Mouse (Mus musculus): ENCODE results near the gene Chrna9. TPM values are rescaled to one million over a fixed set of nuclear protein-coding genes. Genes with fewer than 3 reads are reported as not detected.
"Not testable (repeated sequence)": the region's sequence is repeated elsewhere in the genome, so short reads cannot be mapped to it uniquely, and the experiment has no call there.

The Chrna9 gene
- polyA plus RNA-seq, 1 experiment from 2014 or later = not detected

GRCm38 (mm10) chr5:65967091-65967490 lies 32.4 kb downstream of the Chrna9 start:
- no peak overlapping the region for H3K27ac ChIP-seq (replicated peaks)
- 77% methylated on average over 12 of the region's 12 CpGs for WGBS
- no peaks in the 10 kb centered on the region for H3K4me1 ChIP-seq
- ATAC-seq (replicated peaks) = no peak
- H3K9ac ChIP-seq (replicated peaks) = no peak overlapping the region
- H3K9me3 ChIP-seq = no peaks in the 10 kb centered on the region
- no peak overlapping the region for H3K4me3 ChIP-seq
- no peaks in the 10 kb centered on the region for H3K27me3 ChIP-seq
- H3K36me3 ChIP-seq = no peaks in the 10 kb centered on the region
- no peak overlapping the region for H3K4me2 ChIP-seq (replicated peaks)

- no peak for ATAC-seq (replicated peaks)
- Histone ChIP-seq H3K4me2 (replicated peaks) (no peak overlapping the region), H3K4me3 (no peak overlapping the region), H3K27ac (replicated peaks) (no peak overlapping the region), H3K9ac (replicated peaks) (no peak overlapping the region), H3K9me3 (no peaks in the 10 kb centered on the region), H3K4me1 (no peaks in the 10 kb centered on the region), H3K27me3 (no peaks in the 10 kb centered on the region), H3K36me3 (no peaks in the 10 kb centered on the region)
- 88% methylated on average over 3 of the region's 3 CpGs for WGBS
Observed at GRCm38 (mm10) chr5:65968004-65968403, 33.3 kb downstream of the Chrna9 start.

GRCm38 (mm10) chr5:65973189-65973588 lies 38.5 kb downstream of the Chrna9 start:
- H3K27me3 ChIP-seq = no peaks in the 10 kb centered on the region
- no peaks in the 10 kb centered on the region for H3K4me1 ChIP-seq
- no peak overlapping the region for H3K9ac ChIP-seq (replicated peaks)
- ATAC-seq (replicated peaks) = no peak
- H3K4me2 ChIP-seq (replicated peaks) = no peak overlapping the region
- H3K4me3 ChIP-seq = no peak overlapping the region
- no peak overlapping the region for H3K27ac ChIP-seq (replicated peaks)
- WGBS = 84% methylated on average over 2 of the region's 2 CpGs
- H3K9me3 ChIP-seq = no peaks in the 10 kb centered on the region
- H3K36me3 ChIP-seq = no peaks in the 10 kb centered on the region

- no peak for ATAC-seq (replicated peaks)
- no peaks in the 10 kb centered on the region for H3K9me3 ChIP-seq
- no peak overlapping the region for H3K27ac ChIP-seq (replicated peaks)
- no peaks in the 10 kb centered on the region for H3K36me3 ChIP-seq
- no peak overlapping the region for H3K4me2 ChIP-seq (replicated peaks)
- no peak overlapping the region for H3K4me3 ChIP-seq
- 93% methylated on average over 13 of the region's 13 CpGs for WGBS
- H3K27me3 ChIP-seq = no peaks in the 10 kb centered on the region
- no peak overlapping the region for H3K9ac ChIP-seq (replicated peaks)
- no peaks in the 10 kb centered on the region for H3K4me1 ChIP-seq
Observed at GRCm38 (mm10) chr5:65975731-65976130, 41.0 kb downstream of the Chrna9 start.

GRCm38 (mm10) chr5:65986426-65986825 lies 51.7 kb downstream of the Chrna9 start:
- H3K9me3 ChIP-seq = no peaks in the 10 kb centered on the region
- 88% methylated on average over 5 of the region's 5 CpGs for WGBS
- no peak overlapping the region for H3K4me2 ChIP-seq (replicated peaks)
- H3K4me3 ChIP-seq = no peak overlapping the region
- no peaks in the 10 kb centered on the region for H3K27me3 ChIP-seq
- H3K36me3 ChIP-seq = no peaks in the 10 kb centered on the region
- H3K9ac ChIP-seq (replicated peaks) = no peak overlapping the region
- H3K4me1 ChIP-seq = no peaks in the 10 kb centered on the region
- H3K27ac ChIP-seq (replicated peaks) = no peak overlapping the region
- ATAC-seq (replicated peaks) = no peak

GRCm38 (mm10) chr5:65987004-65987403 lies 52.3 kb downstream of the Chrna9 start:
- not testable (repeated sequence) for H3K9me3 ChIP-seq; H3K27ac ChIP-seq (replicated peaks); H3K27me3 ChIP-seq; ATAC-seq (replicated peaks); H3K4me3 ChIP-seq; H3K36me3 ChIP-seq; H3K4me1 ChIP-seq; H3K4me2 ChIP-seq (replicated peaks); H3K9ac ChIP-seq (replicated peaks)
- 79% methylated on average over 3 of the region's 3 CpGs for WGBS

- Histone ChIP-seq H3K9me3 (no peaks in the 10 kb centered on the region), H3K27ac (replicated peaks) (no peak overlapping the region), H3K9ac (replicated peaks) (no peak overlapping the region), H3K36me3 (no peaks in the 10 kb centered on the region), H3K4me1 (no peaks in the 10 kb centered on the region), H3K4me2 (replicated peaks) (no peak overlapping the region), H3K27me3 (no peaks in the 10 kb centered on the region), H3K4me3 (no peak overlapping the region)
- 93% methylated on average over 2 of the region's 2 CpGs for WGBS
- no peak for ATAC-seq (replicated peaks)
Observed at GRCm38 (mm10) chr5:65991191-65991590, 56.5 kb downstream of the Chrna9 start.

- no peaks in the 10 kb centered on the region for H3K9me3 ChIP-seq
- H3K27ac ChIP-seq (replicated peaks) = no peak overlapping the region
- H3K4me1 ChIP-seq = no peaks in the 10 kb centered on the region
- H3K4me2 ChIP-seq (replicated peaks) = no peak overlapping the region
- no peak overlapping the region for H3K9ac ChIP-seq (replicated peaks)
- H3K36me3 ChIP-seq = no peaks in the 10 kb centered on the region
- no peak overlapping the region for H3K4me3 ChIP-seq
- 84% methylated on average over 6 of the region's 6 CpGs for WGBS
- H3K27me3 ChIP-seq = no peaks in the 10 kb centered on the region
- ATAC-seq (replicated peaks) = no peak
Observed at GRCm38 (mm10) chr5:65994643-65995042, 59.9 kb downstream of the Chrna9 start.

GRCm38 (mm10) chr5:65997813-65998212 lies 63.1 kb downstream of the Chrna9 start:
- no peak for ATAC-seq (replicated peaks)
- no peak overlapping the region for H3K4me2 ChIP-seq (replicated peaks)
- H3K9me3 ChIP-seq = no peaks in the 10 kb centered on the region
- H3K4me1 ChIP-seq = no peaks in the 10 kb centered on the region
- H3K4me3 ChIP-seq = no peak overlapping the region
- no peak overlapping the region for H3K27ac ChIP-seq (replicated peaks)
- H3K9ac ChIP-seq (replicated peaks) = no peak overlapping the region
- no peaks in the 10 kb centered on the region for H3K27me3 ChIP-seq
- H3K36me3 ChIP-seq = no peaks in the 10 kb centered on the region

- WGBS = 87% methylated on average over 7 of the region's 7 CpGs
- Histone ChIP-seq H3K27ac (replicated peaks) (no peak overlapping the region), H3K9ac (replicated peaks) (no peak overlapping the region)
Observed at GRCm38 (mm10) chr5:65999106-65999505, 64.4 kb downstream of the Chrna9 start.

GRCm38 (mm10) chr5:66000074-66000473 lies 65.4 kb downstream of the Chrna9 start:
- H3K9ac ChIP-seq (replicated peaks) = no peak overlapping the region
- no peaks in the 10 kb centered on the region for H3K9me3 ChIP-seq
- no peak overlapping the region for H3K27ac ChIP-seq (replicated peaks)
- H3K4me1 ChIP-seq = no peaks in the 10 kb centered on the region
- H3K36me3 ChIP-seq = no peaks in the 10 kb centered on the region
- no peak overlapping the region for H3K4me3 ChIP-seq
- no peaks in the 10 kb centered on the region for H3K27me3 ChIP-seq
- no peak for ATAC-seq (replicated peaks)
- H3K4me2 ChIP-seq (replicated peaks) = no peak overlapping the region
- WGBS = 80% methylated on average over 7 of the region's 7 CpGs

More at GRCm38 (mm10) chr5:65999106-65999505, 64.4 kb downstream of the Chrna9 start:
- no peaks in the 10 kb centered on the region for H3K27me3 ChIP-seq
- no peak for ATAC-seq (replicated peaks)
- no peak overlapping the region for H3K4me3 ChIP-seq
- H3K9me3 ChIP-seq = no peaks in the 10 kb centered on the region
- no peak overlapping the region for H3K4me2 ChIP-seq (replicated peaks)
- H3K36me3 ChIP-seq = no peaks in the 10 kb centered on the region
- no peaks in the 10 kb centered on the region for H3K4me1 ChIP-seq

GRCm38 (mm10) chr5:66000567-66001125 lies 65.9 kb downstream of the Chrna9 start:
- ATAC-seq (replicated peaks) = no peak
- no peaks in the 10 kb centered on the region for H3K36me3 ChIP-seq
- H3K27ac ChIP-seq (replicated peaks) = no peak overlapping the region
- no peak overlapping the region for H3K4me2 ChIP-seq (replicated peaks)
- H3K9ac ChIP-seq (replicated peaks) = no peak overlapping the region
- no peak overlapping the region for H3K4me3 ChIP-seq
- WGBS = 78% methylated on average over 6 of the region's 6 CpGs
- H3K27me3 ChIP-seq = no peaks in the 10 kb centered on the region
- H3K4me1 ChIP-seq = no peaks in the 10 kb centered on the region
- no peaks in the 10 kb centered on the region for H3K9me3 ChIP-seq

- Histone ChIP-seq H3K27ac (replicated peaks) (no peak overlapping the region), H3K27me3 (no peaks in the 10 kb centered on the region), H3K9me3 (no peaks in the 10 kb centered on the region), H3K36me3 (no peaks in the 10 kb centered on the region), H3K9ac (replicated peaks) (no peak overlapping the region), H3K4me2 (replicated peaks) (no peak overlapping the region), H3K4me1 (no peaks in the 10 kb centered on the region), H3K4me3 (no peak overlapping the region)
- 75% methylated on average over 5 of the region's 5 CpGs for WGBS
- no peak for ATAC-seq (replicated peaks)
Observed at GRCm38 (mm10) chr5:66001232-66001631, 66.5 kb downstream of the Chrna9 start.

Data from forebrain, embryonic 15.5 days (tissue).